Mouse (Mus musculus) activated CD4-positive, CD25-positive, alpha-beta regulatory T cell (primary cell): ENCODE data around the gene Vmn1r56. TPM values are rescaled to one million over a fixed set of nuclear protein-coding genes. Genes with fewer than 3 reads are reported as not detected.

Experiments used
- polyA plus RNA-seq, 2 experiments: library from polyadenylated mRNA; unstranded; fragments of 100-300 nt; shearing (Covaris generic); gene quantifications; one replicate each; pipeline ENCODE4 v1.2.1; 2017

Vmn1r56 gene
- not detected for polyA plus RNA-seq

GRCm38 (mm10) chr7:5196647-5197046, at the start of gene Vmn1r56:
Gene Vmn1r56, minus strand, starts transcription at chr7:5196747.

GRCm38 (mm10) chr7:5218193-5218592, 21.6 kb upstream of the Vmn1r56 start, which contains the start of gene Vmn1r57:
Gene Vmn1r57, plus strand, starts transcription at chr7:5218493.

GRCm38 (mm10) chr7:5149570-5149969, 47.0 kb downstream of the Vmn1r56 start, which contains the start of gene Vmn1r55:
Gene Vmn1r55, minus strand, starts transcription at chr7:5149670.

Other genes starting within 250 kb of the Vmn1r56 start
- gene Sbk2, start 232.3 kb downstream of the Vmn1r56 start, polyA plus RNA-seq = not detected
- gene Sbk3, start 225.6 kb downstream of the Vmn1r56 start, polyA plus RNA-seq = under 1 TPM in 1 of 2 experiments, not detected in 1; 0.05 TPM
- 10 to 100 TPM; 17.7 to 19.5 TPM for gene Zfp579, start 200.6 kb downstream of the Vmn1r56 start, polyA plus RNA-seq
- 10 to 100 TPM; 31.1 to 33.7 TPM for gene Zfp524, start 182.3 kb downstream of the Vmn1r56 start, polyA plus RNA-seq
- gene Fiz1, start 182.1 kb downstream of the Vmn1r56 start, polyA plus RNA-seq = 10 to 100 TPM; 33.4 to 36.2 TPM
- gene Gm44973, start 181.3 kb downstream of the Vmn1r56 start, polyA plus RNA-seq = 10 to 100 TPM in 1 of 2 experiments, 1 to 10 TPM in 1; 6.4 to 29.3 TPM
- gene Zfp865, start 176.4 kb downstream of the Vmn1r56 start, polyA plus RNA-seq = 10 to 100 TPM; 10.4 to 11.4 TPM
- gene Ccdc106, start 176.2 kb downstream of the Vmn1r56 start, polyA plus RNA-seq = under 1 TPM; 0.18 to 0.86 TPM
- gene 4632433K11Rik, start 162.6 kb downstream of the Vmn1r56 start, polyA plus RNA-seq = not detected
- 1 to 10 TPM; 3.4 to 4.9 TPM for gene Zfp784, start 158.3 kb downstream of the Vmn1r56 start, polyA plus RNA-seq
- gene Zfp580, start 145.2 kb downstream of the Vmn1r56 start, polyA plus RNA-seq = 10 to 100 TPM in 1 of 2 experiments, 1 to 10 TPM in 1; 8.3 to 15.8 TPM
- gene U2af2, start 134.6 kb downstream of the Vmn1r56 start, polyA plus RNA-seq = 10 to 100 TPM; 87.8 to 91.8 TPM
- 10 to 100 TPM; 27.6 to 38.0 TPM for gene Epn1, start 116.5 kb downstream of the Vmn1r56 start, polyA plus RNA-seq
- not detected for gene Rfpl4, start 79.8 kb downstream of the Vmn1r56 start, polyA plus RNA-seq
- under 1 TPM in 1 of 2 experiments, not detected in 1; 0.31 TPM for gene Rasl2-9, start 70.8 kb downstream of the Vmn1r56 start, polyA plus RNA-seq
- under 1 TPM; 0.01 to 0.15 TPM for gene Vmn1r55, start 47.1 kb downstream of the Vmn1r56 start, polyA plus RNA-seq
- not detected for gene Vmn1r57, start 21.7 kb upstream of the Vmn1r56 start, polyA plus RNA-seq
- gene Gm5065, start 153.8 kb upstream of the Vmn1r56 start, polyA plus RNA-seq = not detected
- under 1 TPM in 1 of 2 experiments, not detected in 1; 0.27 TPM for gene Nlrp2, start 154.3 kb upstream of the Vmn1r56 start, polyA plus RNA-seq
- under 1 TPM; 0.01 to 0.06 TPM for gene Vmn1r58, start 216.6 kb upstream of the Vmn1r56 start, polyA plus RNA-seq